Mouse (Mus musculus): ENCODE data around the gene Gabarapl1.

- TF ChIP-seq CTCF (IDR thresholded peaks at IDR 0.05; ENCODE audit: extremely low read depth, insufficient read length, insufficient replicate concordance, low read depth, low read length) (no peak), POLR2A (IDR thresholded peaks at IDR 0.05; ENCODE audit: low read depth, low read length) (no peak)
Observed at GRCm38 (mm10) chr6:129577605-129578004, 44.6 kb downstream of the Gabarapl1 start, which contains the start of gene Klre1.

Data from small intestine, adult 2 months (tissue).